Mouse (Mus musculus) intestine, embryonic 14.5 days (tissue): ENCODE measurements around the gene Morn5. TPM values are rescaled to one million over a fixed set of nuclear protein-coding genes. Genes with fewer than 3 reads are reported as not detected.

Experiments used
- ATAC-seq: fragments of 200-750 bp; cut with Nextera tagmentation; replicated peaks from 2 replicates; pipeline ENCODE4 v1.8.0; 2017; ENCODE audit warnings: low read depth, moderate number of reproducible peaks, moderate TSS enrichment, moderate library complexity; ENCODE audit not compliant: low FRiP score, low TSS enrichment
- DNase-seq: peaks from one replicate; pipeline ENCODE4 v3.0.0-alpha.2; 2018; ENCODE audit warnings: low spot score
- H3K27ac ChIP-seq: fragments of 300-500 bp; sonication (generic); 2 replicates; pipeline ENCODE4 v1.5.1; 2014; ENCODE audit warnings: low read depth, mild to moderate bottlenecking, control low read depth
- H3K27me3 ChIP-seq: fragments of 300-500 bp; sonication (generic); replicated peaks from 2 replicates; pipeline ENCODE4 v1.6.1; 2014; ENCODE audit warnings: low read length, control low read depth; ENCODE audit not compliant: control insufficient read depth, insufficient read depth
- H3K36me3 ChIP-seq: fragments of 300-500 bp; sonication (generic); 2 replicates; pipeline ENCODE4 v1.6.1; 2014; ENCODE audit warnings: low read length, control low read depth; ENCODE audit not compliant: control insufficient read depth, insufficient read depth
- H3K4me1 ChIP-seq: fragments of 300-500 bp; sonication (generic); replicated peaks from 2 replicates; pipeline ENCODE4 v1.6.1; 2014; ENCODE audit warnings: low read length, control low read depth, mixed read lengths; ENCODE audit not compliant: control insufficient read depth, insufficient read depth
- H3K4me2 ChIP-seq: fragments of 300-500 bp; sonication (generic); 2 replicates; pipeline ENCODE4 v1.6.1; 2014; ENCODE audit warnings: low read length
- H3K4me3 ChIP-seq: fragments of 300-500 bp; sonication (generic); 2 replicates; pipeline ENCODE4 v1.5.1; 2014; ENCODE audit warnings: low read depth, low read length, control low read depth, mixed read lengths
- H3K9ac ChIP-seq: fragments of 300-500 bp; sonication (generic); 2 replicates; pipeline ENCODE4 v1.6.1; 2014; ENCODE audit warnings: mild to moderate bottlenecking, low read length
- H3K9me3 ChIP-seq: fragments of 300-500 bp; sonication (generic); 2 replicates; pipeline ENCODE4 v1.6.1; 2016; ENCODE audit warnings: low read length, control low read depth; ENCODE audit not compliant: control insufficient read depth
- WGBS: fragments of 180-500 bp; shearing (Covaris S2); extraction: QIAGEN DNeasy Blood & Tissue Kit; methylation state at CpG from one replicate; pipeline ENCODE4 v1.1.7; 2014; 5-methylcytosine and 5-hydroxymethylcytosine counted together
- polyA plus RNA-seq: library from polyadenylated mRNA; unstranded; fragments of >200 nt; fragmentation: Nextera tagmentation; extraction: Ambion mirVana; gene quantifications from 2 replicates; pipeline ENCODE4 v1.2.1, GENCODE M21; 2014

Morn5 gene
- 0.35 TPM in 1 of 2 replicates, not detected in the other for polyA plus RNA-seq

DNA sequence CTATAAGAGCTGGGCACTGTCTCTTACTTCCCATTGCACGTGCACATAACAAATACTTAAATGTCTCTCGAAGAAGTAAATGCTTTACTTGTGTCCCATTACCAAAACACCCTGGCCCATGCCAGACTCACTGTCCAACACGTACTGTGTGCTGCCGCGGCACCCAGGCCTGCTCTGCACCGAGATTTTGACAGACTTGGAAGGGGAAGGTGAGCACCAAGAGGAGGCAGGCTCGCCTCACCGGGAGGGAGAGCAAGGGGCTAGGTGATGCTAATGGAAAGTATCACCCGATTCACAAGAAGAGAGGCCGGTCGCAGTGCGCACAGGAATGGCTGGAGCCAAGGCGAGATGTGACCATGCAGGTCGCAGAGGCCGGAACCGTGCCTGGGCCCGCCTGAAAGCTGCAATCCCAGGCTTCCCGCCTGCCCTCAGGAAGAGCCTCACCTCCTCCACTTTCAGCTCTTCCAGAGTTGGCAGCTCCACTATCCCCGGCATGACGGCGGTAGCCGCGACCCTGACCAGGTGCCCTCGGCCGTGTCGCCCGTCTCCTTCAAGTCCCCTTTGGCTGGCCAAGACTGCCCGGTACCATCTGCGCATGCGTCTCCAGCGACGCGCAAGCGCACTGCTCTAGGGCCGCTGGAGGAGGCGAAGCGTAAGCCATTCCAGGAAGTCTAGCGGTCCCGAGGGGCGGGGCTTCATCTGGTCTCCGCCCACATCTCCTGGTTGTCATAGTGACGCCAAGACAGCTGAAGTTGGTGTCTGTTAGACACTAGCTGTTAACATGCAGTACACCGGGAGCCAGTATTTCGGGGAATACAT is at the start of gene Morn5, which contains the start of gene Ndufa8:
Gene Morn5 (plus strand): TSS at position 711 of the 819 bp plus-strand sequence.
Gene Ndufa8 (minus strand): TSS at position 659 of the 819 bp plus-strand sequence.
- WGBS = under 1% methylated on average over 44 of the region's 44 CpGs
- Histone ChIP-seq H3K9me3 (no peaks in the 10 kb centered on the region), H3K27ac (no peak within 1 kb of the TSS), H3K36me3 (peaks cover 13% of the 10 kb centered on the region), H3K4me3 (peak within 1 kb of the TSS; percentile 97), H3K4me2 (peak within 1 kb of the TSS; percentile 84), H3K9ac (peak within 1 kb of the TSS; percentile 77), H3K4me1 (peaks cover 9% of the 10 kb centered on the region), H3K27me3 (no peaks in the 10 kb centered on the region)
- peak; percentile 99 for DNase-seq
- ATAC-seq = peak; percentile 98

DNA sequence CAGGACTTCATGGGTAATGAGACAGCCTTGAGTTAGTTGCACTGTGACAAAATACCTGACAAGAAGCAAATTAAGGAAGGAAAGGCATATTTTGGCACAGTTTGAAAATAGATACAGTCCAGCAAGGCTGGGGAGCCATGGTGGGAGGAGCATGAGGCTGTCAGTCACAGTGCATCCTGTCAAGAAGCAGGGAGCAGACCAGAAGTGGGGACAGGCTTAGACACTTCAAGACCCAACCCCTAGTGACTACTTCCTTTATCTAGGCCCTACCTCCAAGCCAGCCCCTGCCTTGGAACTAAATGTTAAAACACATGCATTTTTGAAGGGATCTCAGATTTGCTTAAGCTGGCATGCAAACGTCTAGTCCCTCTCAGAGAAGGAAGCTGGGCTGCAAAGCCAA is 48.9 kb upstream of the Morn5 start:
- Histone ChIP-seq H3K27me3 (no peaks in the 10 kb centered on the region), H3K9me3 (no peaks in the 10 kb centered on the region), H3K4me3 (no peak overlapping the region), H3K9ac (no peak overlapping the region), H3K27ac (no peak overlapping the region), H3K4me2 (no peak overlapping the region), H3K4me1 (no peaks in the 10 kb centered on the region), H3K36me3 (no peaks in the 10 kb centered on the region)
- 52% methylated on average over 1 of the region's 1 CpGs for WGBS
- DNase-seq (no peak), ATAC-seq (no peak)

DNA sequence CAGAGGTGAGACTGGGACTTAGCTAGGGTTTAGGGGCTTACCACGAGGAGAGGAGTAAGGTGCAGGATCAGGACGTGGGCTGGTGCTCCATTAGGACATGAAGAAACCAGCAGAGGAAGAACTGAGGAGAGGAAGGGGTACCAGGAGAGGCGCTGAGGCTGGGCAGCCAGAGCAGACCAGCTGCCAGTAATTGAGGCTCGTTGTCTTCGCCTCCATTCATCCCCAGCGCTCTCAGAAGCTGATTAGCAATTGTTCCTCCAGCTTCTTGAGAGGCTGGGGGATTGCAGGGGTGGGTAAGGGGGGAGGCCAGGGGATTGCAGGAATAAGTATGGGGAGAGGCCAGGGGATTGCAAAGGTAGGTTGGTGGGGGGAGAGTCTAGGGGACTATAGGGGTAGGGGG is 47.1 kb upstream of the Morn5 start:
- ATAC-seq = no peak
- Histone ChIP-seq H3K27me3 (no peaks in the 10 kb centered on the region), H3K9ac (no peak overlapping the region), H3K27ac (no peak overlapping the region), H3K4me3 (no peak overlapping the region), H3K4me2 (no peak overlapping the region), H3K4me1 (no peaks in the 10 kb centered on the region), H3K36me3 (no peaks in the 10 kb centered on the region), H3K9me3 (no peaks in the 10 kb centered on the region)
- DNase-seq = no peak
- WGBS = 32% methylated on average over 6 of the region's 6 CpGs

DNA sequence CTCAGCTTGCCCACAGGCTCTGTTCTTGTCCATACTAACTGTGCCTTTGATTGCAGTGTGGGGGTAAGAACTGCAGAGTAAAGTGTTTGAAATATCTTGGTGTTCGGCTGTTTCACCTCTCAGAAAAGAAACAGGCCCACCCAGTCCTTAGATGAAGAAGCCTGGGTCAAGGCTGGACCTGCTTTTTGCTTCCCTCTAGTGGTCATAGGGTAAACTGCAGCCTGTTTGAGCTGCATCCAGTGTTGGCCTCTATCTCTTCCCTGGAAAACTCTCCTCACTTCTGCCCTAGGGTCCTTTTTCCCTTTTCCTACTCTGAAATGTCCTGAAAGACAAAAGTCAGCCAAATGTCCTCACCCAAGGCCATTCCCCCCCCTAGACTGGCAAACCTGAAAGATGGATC is 41.2 kb upstream of the Morn5 start:
- ATAC-seq (no peak), DNase-seq (peak; percentile 67)
- Histone ChIP-seq H3K4me1 (peaks cover 4% of the 10 kb centered on the region; the same call in 1 of the 2 replicates), H3K27ac (no peak overlapping the region), H3K36me3 (no peaks in the 10 kb centered on the region), H3K4me2 (no peak overlapping the region), H3K27me3 (peaks cover 30% of the 10 kb centered on the region), H3K4me3 (no peak overlapping the region), H3K9ac (no peak overlapping the region), H3K9me3 (no peaks in the 10 kb centered on the region)
- 15% methylated on average over 1 of the region's 1 CpGs for WGBS

DNA sequence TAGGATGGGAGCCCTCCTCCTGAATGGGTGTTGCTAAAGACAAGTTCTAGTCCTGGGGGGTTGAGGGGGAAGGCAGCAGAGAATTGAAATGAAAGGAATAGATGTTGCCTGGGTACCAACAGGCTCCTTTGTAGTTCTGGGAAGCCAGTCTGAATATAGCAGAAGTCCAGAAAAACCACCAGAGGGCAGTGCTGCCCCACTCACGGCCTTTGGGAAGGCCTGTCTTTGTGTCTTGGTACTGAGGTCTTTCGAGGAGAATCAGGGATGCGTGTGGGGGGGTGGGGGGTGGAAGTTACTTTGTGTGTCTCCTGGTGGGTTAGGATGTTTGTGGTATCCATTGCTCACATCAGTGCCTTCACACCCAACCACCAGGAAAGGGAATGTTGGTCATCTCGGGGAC is 39.9 kb upstream of the Morn5 start:
- 24% methylated on average over 4 of the region's 4 CpGs for WGBS
- ATAC-seq (0 out of 2 replicates have a peak, but pooled peaks have one; percentile 33), DNase-seq (peak; percentile 85)
- H3K27ac ChIP-seq = no peak overlapping the region
- no peaks in the 10 kb centered on the region for H3K9me3 ChIP-seq
- H3K9ac ChIP-seq = no peak overlapping the region
- peaks cover 31% of the 10 kb centered on the region for H3K27me3 ChIP-seq
- no peak overlapping the region for H3K4me2 ChIP-seq
- H3K36me3 ChIP-seq = no peaks in the 10 kb centered on the region
- H3K4me1 ChIP-seq = peaks cover 4% of the 10 kb centered on the region; the same call in 1 of the 2 replicates
- no peak overlapping the region for H3K4me3 ChIP-seq

DNA sequence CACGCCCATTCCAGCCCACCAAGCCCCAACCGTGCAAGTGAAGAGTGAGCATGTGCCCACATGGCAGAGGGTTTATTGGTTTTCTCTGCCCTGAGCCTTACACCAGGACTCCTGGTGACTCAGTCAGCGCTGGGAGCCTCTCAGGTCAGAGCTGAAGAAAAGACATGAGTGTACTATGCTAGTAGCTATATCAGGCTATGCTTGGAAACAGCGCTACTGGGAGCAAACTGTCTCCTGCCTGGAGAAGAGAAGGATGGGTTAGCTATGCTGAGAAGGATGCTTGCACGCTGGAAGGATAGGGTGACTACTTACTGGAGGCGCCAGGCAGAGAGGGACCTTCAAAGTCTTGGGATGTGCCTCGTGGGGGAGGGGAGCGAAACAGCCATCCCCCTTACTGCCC is 38.7 kb upstream of the Morn5 start:
- DNase-seq = no peak
- WGBS = 45% methylated on average over 8 of the region's 8 CpGs
- H3K4me2 ChIP-seq = peak overlapping the region; percentile 63; the same call in 1 of the 2 replicates

DNA sequence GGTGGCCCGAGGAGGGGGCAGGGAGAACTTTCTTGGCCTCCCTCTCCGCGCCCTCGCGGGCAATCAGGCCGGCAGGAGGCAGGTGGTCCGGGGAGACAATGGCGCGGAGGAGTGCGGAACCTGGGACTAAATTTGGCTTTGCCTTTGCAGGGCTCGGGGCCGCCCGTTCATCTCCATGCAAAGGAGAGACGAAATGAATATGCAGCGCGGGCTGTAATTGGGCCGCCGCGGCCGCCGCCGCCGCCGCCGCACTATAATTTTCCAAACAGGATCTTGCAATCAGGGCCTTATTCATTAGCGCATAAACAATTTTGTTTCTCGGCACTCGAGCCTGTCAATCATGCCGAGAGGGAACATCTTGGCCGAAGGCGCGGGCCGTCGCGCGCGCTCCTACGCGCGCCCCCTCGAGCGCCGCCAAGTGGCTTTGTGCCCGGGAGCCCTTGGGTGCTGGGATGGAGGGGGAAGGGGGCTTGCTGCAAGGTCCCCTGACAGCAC is 37.9 kb upstream of the Morn5 start:
- Histone ChIP-seq H3K4me3 (peak overlapping the region; percentile 46), H3K36me3 (no peaks in the 10 kb centered on the region), H3K9ac (peak overlapping the region; percentile 29; the same call in 1 of the 2 replicates), H3K4me1 (peaks cover 4% of the 10 kb centered on the region; the same call in 1 of the 2 replicates), H3K9me3 (no peaks in the 10 kb centered on the region), H3K27ac (no peak overlapping the region), H3K4me2 (peak overlapping the region; percentile 63), H3K27me3 (peaks cover 31% of the 10 kb centered on the region)
- 1% methylated on average over 43 of the region's 44 CpGs for WGBS
- peak; percentile 75 for DNase-seq
- ATAC-seq = peak; percentile 16; the same call in 1 of the 2 replicates

More for the DNA sequence above, 38.7 kb upstream of the Morn5 start:
- Histone ChIP-seq H3K4me3 (no peak overlapping the region), H3K4me1 (peaks cover 4% of the 10 kb centered on the region; the same call in 1 of the 2 replicates), H3K9me3 (no peaks in the 10 kb centered on the region), H3K36me3 (no peaks in the 10 kb centered on the region), H3K9ac (no peak overlapping the region), H3K27me3 (peaks cover 31% of the 10 kb centered on the region), H3K27ac (no peak overlapping the region)
- no peak for ATAC-seq

DNA sequence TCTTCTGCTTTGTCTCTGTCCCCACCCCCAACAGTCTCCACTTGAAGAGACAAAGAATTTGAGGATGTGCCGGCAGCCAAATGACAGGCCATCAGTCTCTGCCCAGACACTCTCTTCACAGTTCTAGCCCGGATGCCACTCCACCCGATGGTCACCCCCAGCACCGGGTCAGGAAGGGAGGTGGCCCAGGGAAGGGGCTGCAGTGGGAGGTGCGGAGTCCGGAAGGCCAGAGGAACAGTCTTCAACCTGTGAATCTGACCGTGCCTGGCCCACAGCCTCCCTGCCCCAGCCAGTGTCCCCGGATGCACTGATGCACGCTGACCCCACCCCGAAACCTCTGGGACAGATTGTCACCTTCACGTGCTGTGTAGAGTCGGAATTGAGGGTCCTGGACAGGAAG is 36.2 kb upstream of the Morn5 start:
- 62% methylated on average over 12 of the region's 12 CpGs for WGBS
- Histone ChIP-seq H3K27me3 (peaks cover 31% of the 10 kb centered on the region), H3K9me3 (no peaks in the 10 kb centered on the region), H3K4me2 (no peak overlapping the region), H3K4me1 (peaks cover 4% of the 10 kb centered on the region; the same call in 1 of the 2 replicates), H3K27ac (no peak overlapping the region), H3K9ac (no peak overlapping the region), H3K36me3 (no peaks in the 10 kb centered on the region), H3K4me3 (no peak overlapping the region)
- no peak for ATAC-seq
- no peak for DNase-seq
